Mouse (Mus musculus): ENCODE data around the gene Dao.

Dao gene

GRCm38 (mm10) chr5:113983541-113983940 lies 20.0 kb upstream of the Dao start:
- no peak for DNase-seq (ENCODE audit: low spot score)

GRCm38 (mm10) chr5:113984025-113984740 lies 19.3 kb upstream of the Dao start:
- no peak for DNase-seq (ENCODE audit: low spot score)

GRCm38 (mm10) chr5:113985737-113986136 lies 17.8 kb upstream of the Dao start:
- peak; percentile 33 for DNase-seq (ENCODE audit: low spot score)

- DNase-seq (ENCODE audit: low spot score), result peak; percentile 80
Measured at GRCm38 (mm10) chr5:113986182-113986961, 17.1 kb upstream of the Dao start.

- peak; percentile 81 for DNase-seq (ENCODE audit: low spot score)
Measured at GRCm38 (mm10) chr5:113989437-113990024, 14.0 kb upstream of the Dao start.

- peak; percentile 69 for DNase-seq (ENCODE audit: low spot score)
Measured at GRCm38 (mm10) chr5:113990593-113990992, 12.9 kb upstream of the Dao start.

- peak; percentile 57 for DNase-seq (ENCODE audit: low spot score)
Measured at GRCm38 (mm10) chr5:113991141-113991540, 12.4 kb upstream of the Dao start.

- peak; percentile 33 for DNase-seq (ENCODE audit: low spot score)
Measured at GRCm38 (mm10) chr5:113992339-113992831, 11.1 kb upstream of the Dao start.

- DNase-seq (ENCODE audit: low spot score), result peak; percentile 72
Measured at GRCm38 (mm10) chr5:113993031-113993486, 10.4 kb upstream of the Dao start.

GRCm38 (mm10) chr5:113993487-113994465 lies 9.7 kb upstream of the Dao start, which contains the start of gene Ssh1:
Gene Ssh1 (minus strand): TSS chr5:113993894.
- DNase-seq (ENCODE audit: low spot score), result peak; percentile 87

- DNase-seq (ENCODE audit: low spot score), result peak; percentile 55
Measured at GRCm38 (mm10) chr5:113996458-113996857, 7.0 kb upstream of the Dao start.

- DNase-seq (ENCODE audit: low spot score), result no peak
Measured at GRCm38 (mm10) chr5:113999382-113999781, 4.1 kb upstream of the Dao start.

GRCm38 (mm10) chr5:114004573-114004972 lies 1.1 kb downstream of the Dao start:
- DNase-seq (ENCODE audit: low spot score), result no peak

GRCm38 (mm10) chr5:114005100-114005499 lies 1.6 kb downstream of the Dao start:
- no peak for DNase-seq (ENCODE audit: low spot score)

GRCm38 (mm10) chr5:114006974-114007373 lies 3.5 kb downstream of the Dao start:
- DNase-seq (ENCODE audit: low spot score), result no peak

GRCm38 (mm10) chr5:114007753-114008453 lies 4.4 kb downstream of the Dao start:
- no peak for DNase-seq (ENCODE audit: low spot score)

GRCm38 (mm10) chr5:114009049-114009448 lies 5.5 kb downstream of the Dao start:
- no peak for DNase-seq (ENCODE audit: low spot score)

GRCm38 (mm10) chr5:114015121-114015520 lies 11.6 kb downstream of the Dao start:
- DNase-seq (ENCODE audit: low spot score), result no peak

- no peak for DNase-seq (ENCODE audit: low spot score)
Measured at GRCm38 (mm10) chr5:114024390-114024789, 20.9 kb downstream of the Dao start.

- no peak for DNase-seq (ENCODE audit: low spot score)
Measured at GRCm38 (mm10) chr5:114024885-114025284, 21.4 kb downstream of the Dao start.

Measured in MN1 (cell line).